Mouse (Mus musculus) MEL (cell line): Measurements from ENCODE around the gene Shisa4.

Experiments used
- CHD2 ChIP-seq: IDR thresholded peaks from 2 replicates; pipeline ENCODE4 v1.6.1; 2011; ENCODE audit warnings: low read length, improper control_type of control experiment
- CTCF ChIP-seq, 3 experiments: IDR thresholded peaks in 2 of 3; conservative IDR thresholded peaks in 1 of 3; 2 replicates each; pipeline ENCODE4 v1.5.1; 2011 to 2012; ENCODE audit warnings: low read length in 3 of 3, low read depth in 2 of 3, mild to moderate bottlenecking in 2 of 3, improper control_type of control experiment in 1 of 3, inconsistent platforms in 1 of 3, mixed read lengths in 1 of 3, moderate library complexity in 1 of 3; ENCODE audit not compliant: control insufficient read depth in 1 of 3, insufficient read depth in 1 of 3, poor library complexity in 1 of 3, severe bottlenecking in 1 of 3
- JUND ChIP-seq: IDR thresholded peaks from 2 replicates; pipeline ENCODE4 v1.6.1; 2011; ENCODE audit warnings: low read depth, mild to moderate bottlenecking, improper control_type of control experiment, low read length
- MAFK ChIP-seq: IDR thresholded peaks from 2 replicates; pipeline ENCODE4 v1.6.1; 2011; ENCODE audit warnings: low read depth, mild to moderate bottlenecking, low read length, improper control_type of control experiment, borderline replicate concordance
- MYC ChIP-seq: IDR thresholded peaks from 2 replicates; pipeline ENCODE4 v1.6.1; 2011; ENCODE audit warnings: low read depth, mild to moderate bottlenecking, low read length, improper control_type of control experiment, moderate library complexity
- POLR2A ChIP-seq, 2 experiments: IDR thresholded peaks; 2 replicates each; pipeline ENCODE4 v1.6.1; 2011 to 2012; ENCODE audit warnings: low read length in 2 of 2, mild to moderate bottlenecking in 2 of 2, control low read depth in 1 of 2, improper control_type of control experiment in 1 of 2, low read depth in 1 of 2, moderate library complexity in 1 of 2; ENCODE audit not compliant: control insufficient read depth in 1 of 2, insufficient read depth in 1 of 2, poor library complexity in 1 of 2
- RAD21 ChIP-seq: IDR thresholded peaks from 2 replicates; pipeline ENCODE4 v1.6.1; 2011; ENCODE audit warnings: mild to moderate bottlenecking, low read depth, low read length, improper control_type of control experiment
- RCOR1 ChIP-seq: IDR thresholded peaks from 2 replicates; pipeline ENCODE4 v1.6.1; 2012; ENCODE audit warnings: low read depth, mild to moderate bottlenecking, inconsistent platforms, low read length, improper control_type of control experiment
- UBTF ChIP-seq: IDR thresholded peaks from 2 replicates; pipeline ENCODE4 v1.6.1; 2012; ENCODE audit warnings: low read depth, mild to moderate bottlenecking, inconsistent platforms, low read length, improper control_type of control experiment, moderate library complexity, borderline replicate concordance; ENCODE audit not compliant: insufficient read depth
- ZC3H11A ChIP-seq: IDR thresholded peaks from 2 replicates; pipeline ENCODE4 v1.6.1; 2012; ENCODE audit warnings: low read depth, mild to moderate bottlenecking, inconsistent platforms, low read length, improper control_type of control experiment
- ZNF384 ChIP-seq: IDR thresholded peaks from 2 replicates; pipeline ENCODE4 v1.6.1; 2012; ENCODE audit warnings: low read depth, mild to moderate bottlenecking, inconsistent platforms, low read length, improper control_type of control experiment

- TF ChIP-seq ZC3H11A (no peak), CTCF (IDR thresholded peaks at IDR 0.05 in 2 of 3, conservative IDR thresholded peaks at IDR 0.05 in 1 of 3; ENCODE audit: control insufficient read depth in 1 of 3, insufficient read depth in 1 of 3, low read depth in 2 of 3, low read length in 3 of 3, poor library complexity in 1 of 3, severe bottlenecking in 1 of 3) (peak in 1 of 3 experiments; percentile 26; a peak in 2 of 6 replicates), JUND (no peak), UBTF (no peak), POLR2A (IDR thresholded peaks at IDR 0.05; ENCODE audit: control insufficient read depth in 1 of 2, insufficient read depth in 1 of 2, low read depth in 1 of 2, low read length in 2 of 2, poor library complexity in 1 of 2) (no peak), CHD2 (no peak), ZNF384 (no peak), MAFK (no peak), RAD21 (peak; percentile 3; the same call in 1 of the 2 replicates), RCOR1 (no peak), MYC (no peak)
Measured at GRCm38 (mm10) chr1:135401452-135402110, 26.5 kb upstream of the Shisa4 start.
